Mouse (Mus musculus): ENCODE results near the gene Kdelc2.

Kdelc2 gene

GRCm38 (mm10) chr9:53383951-53384866 lies at the start of gene Kdelc2:
Kdelc2 (plus strand) TSS chr9:53384025.
- peak; percentile 64 for DNase-seq

- DNase-seq = no peak
Measured at GRCm38 (mm10) chr9:53335131-53335530, 48.7 kb upstream of the Kdelc2 start.

DNA sequence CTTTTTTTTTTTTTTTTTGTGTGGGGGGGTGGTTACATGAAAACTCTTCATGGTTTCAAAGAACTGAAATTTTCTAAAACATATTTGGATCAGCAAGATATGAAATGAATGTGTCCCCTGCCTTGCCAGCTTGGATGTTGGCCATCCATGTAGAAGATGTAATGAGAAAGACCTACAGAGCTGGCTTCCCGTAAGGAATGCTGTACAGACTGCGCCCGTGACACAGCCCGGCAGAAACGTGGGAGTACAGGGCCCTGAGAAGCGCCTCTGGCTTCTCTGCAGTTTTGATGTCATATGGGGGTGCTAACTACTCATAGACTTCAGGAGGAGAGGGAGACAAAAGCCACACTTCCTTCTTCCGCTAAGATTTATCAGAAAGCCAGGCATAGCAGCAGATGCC lies 44.2 kb upstream of the Kdelc2 start:
- DNase-seq = no peak

DNA sequence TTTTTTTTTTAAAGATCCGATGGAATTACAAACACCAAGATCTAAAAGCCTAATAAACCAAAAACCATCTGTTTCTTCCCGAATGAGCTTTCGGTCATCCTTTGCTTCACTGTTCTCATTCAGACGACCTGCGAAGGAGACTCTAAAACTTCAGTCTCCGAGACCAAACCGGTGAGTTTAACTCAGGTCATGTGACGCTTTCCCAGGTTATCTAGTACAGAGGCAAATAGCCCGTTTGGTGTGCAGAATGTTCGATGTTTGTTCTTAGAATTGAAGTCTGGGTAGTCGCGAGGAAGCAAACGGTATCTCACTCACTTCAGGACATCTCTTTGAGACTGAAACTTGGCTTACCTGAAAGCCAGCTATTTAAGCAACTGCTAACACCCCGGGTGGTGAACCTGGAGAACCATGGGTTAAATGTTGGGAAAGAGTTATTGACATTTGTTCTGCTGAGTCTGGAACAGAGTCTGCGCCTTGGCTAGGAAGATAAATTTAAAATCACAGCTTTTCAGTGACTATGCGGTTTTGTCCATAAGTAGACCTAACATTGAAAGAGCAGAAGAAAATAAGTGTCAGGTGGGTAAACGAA lies 43.4 kb upstream of the Kdelc2 start:
- no peak for DNase-seq

GRCm38 (mm10) chr9:53340969-53341368 lies 42.9 kb upstream of the Kdelc2 start:
- DNase-seq = no peak

DNA sequence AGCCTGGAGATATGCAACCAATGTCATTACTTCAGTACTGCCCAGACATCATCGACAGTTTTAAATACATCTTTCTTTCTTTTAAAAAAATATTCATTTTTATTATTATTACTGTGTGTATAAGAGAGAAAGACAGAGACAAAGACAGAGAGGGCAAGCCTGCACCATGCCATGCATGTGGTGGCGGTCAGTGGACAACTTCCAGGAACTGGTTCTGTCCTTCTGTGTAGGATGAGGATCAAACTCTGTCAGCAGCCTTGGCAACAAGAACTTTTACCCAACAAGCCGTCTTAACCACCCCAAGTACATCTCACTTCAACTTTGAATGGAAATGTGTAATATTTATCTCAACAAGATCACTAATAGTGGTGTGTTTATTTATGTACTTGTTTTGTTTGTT lies 41.8 kb upstream of the Kdelc2 start:
- no peak for DNase-seq

GRCm38 (mm10) chr9:53344646-53345432 lies 39.0 kb upstream of the Kdelc2 start:
- no peak for DNase-seq

GRCm38 (mm10) chr9:53345728-53346127 lies 38.1 kb upstream of the Kdelc2 start:
- DNase-seq = no peak

DNA sequence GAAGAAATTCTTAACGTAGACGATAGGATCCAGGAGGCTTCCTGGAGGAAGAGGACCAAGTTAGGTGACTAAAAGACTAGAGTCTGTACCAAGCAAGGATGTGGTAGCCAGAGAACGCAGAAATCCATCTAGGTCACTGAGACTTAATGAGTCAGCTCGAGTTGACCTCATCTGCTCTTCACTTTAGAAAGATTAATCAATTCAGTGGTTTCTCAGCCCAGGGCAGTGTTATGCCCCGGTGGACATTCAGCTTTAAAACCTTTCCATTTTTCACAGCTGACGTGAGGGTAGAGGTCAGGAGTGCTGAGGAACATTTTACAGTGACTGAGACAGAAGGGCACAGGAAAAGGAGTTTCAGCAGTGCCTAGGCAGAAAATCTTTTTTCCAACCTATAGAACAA lies 37.4 kb upstream of the Kdelc2 start:
- no peak for DNase-seq

DNA sequence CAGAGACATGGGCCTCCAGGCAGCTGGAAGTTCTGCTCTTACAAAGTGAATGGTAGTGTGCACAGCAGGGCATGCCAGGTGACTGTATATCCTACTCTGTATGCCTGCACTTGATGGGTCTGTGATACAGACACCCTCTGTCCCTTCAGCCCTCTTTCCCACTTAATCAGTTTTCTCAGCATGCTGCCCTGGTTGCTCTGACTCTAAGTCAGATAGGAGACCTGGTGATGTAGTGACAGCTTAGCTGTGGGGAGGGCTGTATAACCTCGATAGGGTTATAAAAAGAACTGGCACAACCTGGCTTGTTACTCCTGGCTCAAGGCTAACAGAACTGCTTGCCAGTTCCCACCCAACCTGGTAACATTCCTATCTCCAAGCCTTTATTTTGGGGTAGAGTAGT lies 34.6 kb upstream of the Kdelc2 start:
- DNase-seq = no peak

GRCm38 (mm10) chr9:53350331-53350730 lies 33.5 kb upstream of the Kdelc2 start:
- no peak for DNase-seq

DNA sequence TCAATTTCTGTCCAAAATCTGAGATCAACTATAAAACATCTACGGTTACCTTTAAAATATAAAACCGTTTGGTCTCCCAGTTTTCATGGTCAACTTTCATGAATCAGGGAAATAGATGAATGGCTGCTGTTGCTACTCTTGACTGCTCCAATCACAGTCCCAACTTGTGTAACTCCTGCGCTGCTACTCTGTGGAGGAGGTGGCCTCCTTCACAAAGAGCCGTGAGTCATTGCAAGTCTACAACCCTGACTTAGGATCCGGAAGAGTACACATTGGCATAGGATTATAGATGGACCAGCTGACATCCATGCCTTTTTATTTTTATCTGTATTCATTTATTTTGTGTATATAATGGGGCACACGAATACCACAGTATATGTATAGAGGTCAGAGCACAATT lies 31.9 kb upstream of the Kdelc2 start:
- no peak for DNase-seq

DNA sequence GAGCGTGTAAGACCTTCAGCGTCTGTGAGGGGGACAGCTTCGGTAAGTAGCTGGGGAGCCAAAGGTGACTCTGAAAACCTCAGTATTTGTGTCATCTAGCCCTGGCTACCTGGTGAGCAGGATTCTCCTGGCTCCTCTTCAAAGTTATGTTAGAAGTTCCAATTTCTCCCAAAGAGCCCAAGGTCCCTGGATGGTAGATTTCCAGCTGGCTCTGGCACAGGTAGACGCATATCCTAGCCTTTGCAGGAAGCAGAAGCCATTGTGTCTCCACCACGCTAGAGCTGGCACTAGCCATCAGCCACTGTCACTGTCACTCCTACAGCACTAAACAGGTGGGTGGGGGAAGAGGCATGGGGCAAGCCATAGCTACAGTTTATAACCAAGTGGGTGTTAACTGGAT lies 30.7 kb upstream of the Kdelc2 start:
- DNase-seq = no peak

- no peak for DNase-seq
Measured at GRCm38 (mm10) chr9:53356219-53357155, 27.3 kb upstream of the Kdelc2 start.

DNA sequence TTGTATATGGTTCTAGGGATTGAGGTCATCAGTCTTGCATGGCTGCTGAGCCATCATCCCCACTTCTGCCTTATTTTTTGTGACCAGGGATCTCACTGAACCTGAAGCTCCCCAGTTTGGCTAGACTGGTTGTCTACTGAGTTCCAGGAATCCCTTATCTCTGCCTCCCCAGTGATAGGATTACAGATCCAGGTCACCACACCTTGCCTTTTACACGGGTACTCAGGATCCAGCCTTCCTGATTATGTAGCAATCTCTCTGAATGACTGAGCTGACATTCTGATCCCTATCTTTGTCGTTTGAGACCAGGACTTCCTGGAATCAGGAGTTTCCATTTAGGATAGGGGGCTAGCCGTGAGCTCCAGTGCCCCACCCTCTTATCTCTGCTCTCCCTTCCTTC lies 12.5 kb upstream of the Kdelc2 start:
- no peak for DNase-seq

- DNase-seq = no peak
Measured at GRCm38 (mm10) chr9:53375907-53376306, 7.9 kb upstream of the Kdelc2 start.

DNA sequence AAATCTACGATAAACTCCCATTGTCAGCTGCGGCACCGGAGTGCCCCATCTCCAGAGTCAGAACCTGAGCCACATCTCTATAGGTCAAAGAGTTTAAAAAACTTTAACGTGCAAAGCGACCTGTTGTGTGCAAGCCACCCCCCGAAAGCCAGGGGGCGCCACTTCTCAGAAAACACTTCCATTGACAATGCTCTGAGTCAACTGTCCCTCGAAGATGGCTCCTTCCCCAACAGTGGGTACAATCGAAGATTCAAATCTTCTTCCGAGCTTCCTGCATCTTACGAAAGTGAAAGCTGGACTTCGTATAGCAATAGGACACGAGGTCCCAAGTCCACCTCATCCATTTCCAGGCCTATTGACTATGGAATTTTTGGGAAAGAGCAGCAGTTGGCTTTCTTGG lies 7.0 kb upstream of the Kdelc2 start:
- no peak for DNase-seq

GRCm38 (mm10) chr9:53377597-53377996 lies 6.2 kb upstream of the Kdelc2 start:
- no peak for DNase-seq

GRCm38 (mm10) chr9:53378171-53378570 lies 5.7 kb upstream of the Kdelc2 start:
- no peak for DNase-seq

GRCm38 (mm10) chr9:53380595-53380994 lies 3.2 kb upstream of the Kdelc2 start:
- DNase-seq = no peak

DNA sequence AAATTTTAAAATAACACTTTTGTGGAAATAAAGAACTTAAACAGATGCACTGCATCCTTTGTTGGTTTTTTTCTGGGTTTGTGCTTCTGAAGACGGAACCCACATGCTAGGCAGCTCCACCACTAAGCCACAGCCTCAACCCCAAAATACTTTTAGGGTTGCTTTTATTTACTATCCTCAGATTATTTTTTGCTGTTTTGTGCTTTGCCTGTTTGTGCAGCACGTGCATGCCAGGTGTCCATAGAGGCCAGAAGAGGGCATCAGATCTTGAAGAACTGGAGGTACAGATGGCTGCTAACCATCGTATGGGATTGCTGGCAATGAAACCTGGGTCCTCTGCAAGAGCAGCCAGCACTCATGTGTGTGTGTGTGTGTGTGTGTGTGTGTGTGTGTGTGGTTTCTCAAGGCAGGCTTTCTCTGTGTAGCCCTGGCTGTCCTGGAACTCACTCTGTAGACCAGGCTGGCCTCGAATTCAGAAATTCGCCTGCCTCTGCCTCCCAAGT lies 2.7 kb upstream of the Kdelc2 start:
- DNase-seq = no peak

GRCm38 (mm10) chr9:53384873-53385272 lies 1.0 kb downstream of the Kdelc2 start:
- DNase-seq = peak; percentile 19
